Mouse (Mus musculus): ENCODE results near the gene Slc23a2. TPM values are rescaled to one million over a fixed set of nuclear protein-coding genes. Genes with fewer than 3 reads are reported as not detected.

Slc23a2 gene
- polyA plus RNA-seq, 1 experiment from 2014 or later: 12.8 TPM

DNA sequence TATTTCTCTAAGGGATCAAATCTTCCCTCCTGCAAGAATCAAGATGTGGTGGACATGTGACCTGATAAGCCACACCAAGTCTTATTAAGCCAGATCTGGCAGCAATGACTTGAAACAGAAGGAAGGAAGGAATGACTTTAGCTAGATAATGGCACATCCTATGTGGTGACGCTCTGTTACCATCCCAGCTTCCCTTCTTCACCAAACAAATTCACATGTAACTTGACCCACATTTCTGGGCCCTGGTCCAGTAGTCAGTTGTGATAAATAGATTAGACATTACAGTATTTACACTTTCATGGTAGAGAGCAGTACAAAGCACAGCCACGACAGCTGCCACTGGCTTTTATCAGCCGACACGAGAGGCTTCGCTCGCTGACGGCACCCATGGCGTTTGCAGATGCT is 89.6 kb downstream of the Slc23a2 start:
- Histone ChIP-seq H3K27ac (no peak overlapping the region), H3K4me1 (replicated peaks) (0 out of 2 replicates have a peak, but pooled peaks cover 10% of the 10 kb centered on the region), H3K9ac (no peak overlapping the region), H3K9me3 (no peaks in the 10 kb centered on the region), H3K4me3 (replicated peaks) (no peak overlapping the region), H3K36me3 (peaks cover 11% of the 10 kb centered on the region; the same call in 1 of the 2 replicates), H3K27me3 (replicated peaks) (no peaks in the 10 kb centered on the region), H3K4me2 (replicated peaks) (no peak overlapping the region)
- peak; percentile 64 for ATAC-seq
- 45% methylated on average over 8 of the region's 8 CpGs for WGBS

DNA sequence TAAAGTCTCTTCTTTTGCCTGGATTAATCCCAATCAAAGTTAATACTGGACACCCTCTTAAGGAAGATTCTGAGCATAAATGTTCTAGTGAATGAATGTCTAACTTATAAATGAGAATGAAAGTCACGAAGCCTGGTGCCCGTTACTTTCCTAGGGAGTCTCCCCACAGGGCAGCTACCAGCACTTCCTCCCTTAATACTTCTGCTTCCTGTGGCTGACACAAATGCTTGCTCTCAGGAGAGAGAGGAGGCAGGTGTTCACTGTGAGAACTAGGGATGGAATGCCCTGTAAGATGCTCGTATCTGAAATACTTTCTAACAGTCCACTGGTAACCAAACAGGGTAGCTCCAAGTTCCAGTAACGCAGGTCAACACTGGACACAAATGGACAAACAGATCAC is 91.1 kb downstream of the Slc23a2 start:
- Histone ChIP-seq H3K9ac (no peak overlapping the region), H3K9me3 (no peaks in the 10 kb centered on the region), H3K4me1 (replicated peaks) (0 out of 2 replicates have a peak, but pooled peaks cover 12% of the 10 kb centered on the region), H3K36me3 (peaks cover 11% of the 10 kb centered on the region; the same call in 1 of the 2 replicates), H3K4me3 (replicated peaks) (no peak overlapping the region), H3K27ac (no peak overlapping the region), H3K4me2 (replicated peaks) (no peak overlapping the region), H3K27me3 (replicated peaks) (no peaks in the 10 kb centered on the region)
- no peak for ATAC-seq
- 84% methylated on average over 4 of the region's 4 CpGs for WGBS

DNA sequence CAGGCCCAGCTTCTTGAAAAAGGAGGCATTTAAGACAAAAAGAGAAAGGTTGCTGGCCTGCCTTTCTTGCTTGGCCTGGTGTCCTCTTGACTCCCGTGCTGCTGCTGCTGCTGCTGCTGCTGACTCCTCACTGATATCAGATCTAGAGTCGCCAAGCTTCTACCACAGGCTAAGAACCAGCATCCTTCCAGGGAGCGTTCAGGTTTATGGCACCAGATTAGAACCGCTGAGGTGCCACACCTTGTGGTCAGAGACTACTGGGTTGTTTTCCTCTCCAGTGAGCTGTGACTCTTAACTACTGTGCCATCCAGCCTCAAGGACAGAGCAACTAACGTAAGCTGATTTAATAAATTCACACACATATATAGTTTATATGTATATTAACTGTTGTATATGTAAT is 93.1 kb downstream of the Slc23a2 start:
- no peak overlapping the region for H3K9ac ChIP-seq
- no peaks in the 10 kb centered on the region for H3K27me3 ChIP-seq (replicated peaks)
- peaks cover 4% of the 10 kb centered on the region; the same call in 1 of the 2 replicates for H3K36me3 ChIP-seq
- H3K4me2 ChIP-seq (replicated peaks): no peak overlapping the region
- H3K9me3 ChIP-seq: no peaks in the 10 kb centered on the region
- 58% methylated on average over 5 of the region's 5 CpGs for WGBS
- 0 out of 2 replicates have a peak, but pooled peaks cover 12% of the 10 kb centered on the region for H3K4me1 ChIP-seq (replicated peaks)
- H3K4me3 ChIP-seq (replicated peaks): no peak overlapping the region
- no peak overlapping the region for H3K27ac ChIP-seq
- no peak for ATAC-seq

GRCm38 (mm10) chr2:132049921-132050320 is 95.0 kb downstream of the Slc23a2 start:
- Histone ChIP-seq H3K36me3 (no peaks in the 10 kb centered on the region), H3K9me3 (no peaks in the 10 kb centered on the region), H3K27ac (no peak overlapping the region), H3K4me2 (replicated peaks) (no peak overlapping the region), H3K9ac (no peak overlapping the region), H3K4me1 (replicated peaks) (0 out of 2 replicates have a peak, but pooled peaks cover 3% of the 10 kb centered on the region), H3K4me3 (replicated peaks) (no peak overlapping the region), H3K27me3 (replicated peaks) (no peaks in the 10 kb centered on the region)
- 16% methylated on average over 3 of the region's 3 CpGs for WGBS
- no peak for ATAC-seq

- H3K27me3 ChIP-seq (replicated peaks): no peaks in the 10 kb centered on the region
- H3K4me3 ChIP-seq (replicated peaks): no peak overlapping the region
- no peaks in the 10 kb centered on the region for H3K36me3 ChIP-seq
- 0 out of 2 replicates have a peak, but pooled peaks cover 3% of the 10 kb centered on the region for H3K4me1 ChIP-seq (replicated peaks)
- no peak overlapping the region for H3K4me2 ChIP-seq (replicated peaks)
- no peak overlapping the region for H3K9ac ChIP-seq
- 0 out of 2 replicates have a peak, but pooled peaks have one; percentile 40 for ATAC-seq
- H3K9me3 ChIP-seq: no peaks in the 10 kb centered on the region
- H3K27ac ChIP-seq: no peak overlapping the region
- 72% methylated on average over 3 of the region's 3 CpGs for WGBS
Measured at GRCm38 (mm10) chr2:132049491-132049890, 95.4 kb downstream of the Slc23a2 start.

GRCm38 (mm10) chr2:132048143-132048772 is 96.7 kb downstream of the Slc23a2 start:
- Histone ChIP-seq H3K4me2 (replicated peaks) (no peak overlapping the region), H3K27ac (no peak overlapping the region), H3K9ac (no peak overlapping the region), H3K4me1 (replicated peaks) (0 out of 2 replicates have a peak, but pooled peaks cover 3% of the 10 kb centered on the region), H3K4me3 (replicated peaks) (no peak overlapping the region), H3K9me3 (no peaks in the 10 kb centered on the region), H3K36me3 (no peaks in the 10 kb centered on the region), H3K27me3 (replicated peaks) (no peaks in the 10 kb centered on the region)
- 65% methylated on average over 11 of the region's 11 CpGs for WGBS
- ATAC-seq: no peak; the same call in 1 of the 2 replicates

GRCm38 (mm10) chr2:132047364-132047763 is 97.5 kb downstream of the Slc23a2 start:
- H3K9me3 ChIP-seq: no peaks in the 10 kb centered on the region
- no peak overlapping the region for H3K9ac ChIP-seq
- H3K4me2 ChIP-seq (replicated peaks): no peak overlapping the region
- WGBS: 77% methylated on average over 4 of the region's 4 CpGs
- H3K27me3 ChIP-seq (replicated peaks): no peaks in the 10 kb centered on the region
- H3K4me3 ChIP-seq (replicated peaks): no peak overlapping the region
- no peak overlapping the region for H3K27ac ChIP-seq
- H3K4me1 ChIP-seq (replicated peaks): 0 out of 2 replicates have a peak, but pooled peaks cover 7% of the 10 kb centered on the region
- no peak for ATAC-seq
- no peaks in the 10 kb centered on the region for H3K36me3 ChIP-seq

- H3K36me3 ChIP-seq: no peaks in the 10 kb centered on the region
- WGBS: 94% methylated on average over 4 of the region's 4 CpGs
Measured at GRCm38 (mm10) chr2:132046659-132047058, 98.2 kb downstream of the Slc23a2 start.

DNA sequence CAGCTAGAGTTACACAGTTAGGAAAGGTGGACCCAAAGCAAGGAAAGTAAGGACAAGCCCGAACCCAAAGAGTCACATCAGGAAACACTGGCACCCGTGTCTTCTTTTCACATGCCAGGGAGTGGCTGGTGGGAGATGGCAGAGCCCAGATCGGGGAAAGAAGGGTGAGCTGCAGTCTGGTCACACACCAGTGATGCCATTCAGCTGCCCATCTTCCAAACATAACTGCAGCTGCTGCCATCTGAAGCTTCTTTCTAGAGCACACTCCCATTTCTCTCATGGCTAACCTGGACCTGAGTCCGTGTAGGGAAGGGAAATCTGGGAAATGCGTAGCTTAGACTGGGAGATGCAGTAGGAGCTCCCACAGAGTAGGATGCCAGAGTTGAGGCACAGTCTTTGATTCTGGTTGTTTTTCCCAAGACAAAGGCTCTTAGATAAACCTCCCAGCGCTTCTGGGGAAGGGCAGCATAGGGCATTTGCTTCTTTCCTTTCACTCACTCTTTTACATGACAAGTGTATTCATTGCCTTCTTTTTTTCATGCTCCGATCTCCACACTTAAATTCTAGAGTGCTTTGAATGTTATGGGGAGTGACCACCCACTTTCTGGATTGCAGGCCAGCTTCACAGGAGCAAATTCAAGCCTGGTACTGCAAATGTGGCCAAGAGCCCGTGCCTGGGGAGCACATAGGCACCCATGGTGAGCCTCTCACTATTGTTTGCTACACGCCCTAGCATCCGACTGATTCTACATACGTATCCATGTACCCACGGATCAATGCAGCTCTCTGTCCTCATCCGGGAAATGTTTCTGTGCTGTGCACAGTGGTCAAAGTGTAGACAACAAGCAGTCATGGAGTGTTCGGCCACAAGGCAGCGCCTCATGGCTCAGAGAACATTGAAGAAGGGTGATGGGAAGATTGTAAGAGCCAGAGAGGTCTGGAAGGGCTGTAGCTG is 100.3 kb downstream of the Slc23a2 start:
- no peak overlapping the region for H3K4me2 ChIP-seq (replicated peaks)
- ATAC-seq: no peak
- no peaks in the 10 kb centered on the region for H3K36me3 ChIP-seq

More at GRCm38 (mm10) chr2:132046659-132047058, 98.2 kb downstream of the Slc23a2 start:
- ATAC-seq: no peak
- Histone ChIP-seq H3K4me1 (replicated peaks) (0 out of 2 replicates have a peak, but pooled peaks cover 7% of the 10 kb centered on the region), H3K4me2 (replicated peaks) (no peak overlapping the region), H3K27me3 (replicated peaks) (no peaks in the 10 kb centered on the region), H3K4me3 (replicated peaks) (no peak overlapping the region), H3K9ac (no peak overlapping the region), H3K27ac (no peak overlapping the region), H3K9me3 (no peaks in the 10 kb centered on the region)

DNA sequence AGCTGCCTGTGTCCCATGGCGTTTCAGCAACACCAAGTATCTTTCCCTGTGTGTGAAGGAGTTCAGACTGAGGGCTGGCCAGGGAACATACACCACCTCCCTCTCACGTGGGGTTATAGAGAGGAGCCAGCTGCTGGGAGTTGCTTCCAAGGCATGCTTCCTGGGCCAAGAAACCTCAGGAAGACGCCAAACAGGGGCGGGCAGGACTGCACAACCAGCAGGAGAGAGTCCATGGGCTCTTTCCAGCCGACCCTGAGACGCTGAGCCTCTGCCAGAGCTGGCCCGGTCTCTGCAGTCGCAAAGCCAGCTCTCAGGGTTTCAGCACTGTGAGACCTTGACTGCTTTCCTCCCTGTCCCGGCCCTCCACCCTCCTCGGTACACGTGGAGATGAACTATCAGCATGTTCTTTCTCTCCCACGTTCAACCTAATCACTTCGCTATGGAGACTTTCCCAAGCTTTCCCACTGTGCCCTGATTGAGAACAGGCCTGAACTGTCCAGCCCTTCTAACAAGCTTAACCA is 101.7 kb downstream of the Slc23a2 start:
- peak; percentile 92 for ATAC-seq

More for the DNA sequence above, 100.3 kb downstream of the Slc23a2 start:
- Histone ChIP-seq H3K4me3 (replicated peaks) (no peak overlapping the region), H3K27me3 (replicated peaks) (no peaks in the 10 kb centered on the region), H3K9ac (no peak overlapping the region), H3K4me1 (replicated peaks) (0 out of 2 replicates have a peak, but pooled peaks cover 7% of the 10 kb centered on the region), H3K27ac (0 out of 2 replicates have a peak overlapping the region, but pooled peaks have one; percentile 19), H3K9me3 (no peaks in the 10 kb centered on the region)
- WGBS: 78% methylated on average over 15 of the region's 15 CpGs

DNA sequence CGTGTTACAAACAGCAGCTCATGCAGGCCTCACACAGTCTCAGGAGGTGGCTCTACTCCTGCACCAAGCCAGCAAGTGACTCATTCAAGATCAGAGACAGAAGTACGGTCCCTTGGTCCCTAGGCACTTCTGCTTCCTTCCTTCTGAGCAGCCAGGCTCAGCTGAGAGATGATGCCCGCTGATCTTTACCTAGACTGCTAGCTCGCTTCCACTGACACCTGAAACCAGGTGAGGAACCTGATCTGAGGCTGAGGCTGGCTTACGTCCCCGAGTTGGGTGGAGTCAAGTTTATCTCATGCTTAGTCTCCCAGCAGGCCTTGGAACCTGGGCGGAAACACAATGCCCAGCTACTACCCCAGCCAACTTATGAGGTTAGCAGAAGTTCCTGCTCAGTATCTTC is 105.0 kb downstream of the Slc23a2 start:
- H3K4me2 ChIP-seq (replicated peaks): no peak overlapping the region
- H3K4me1 ChIP-seq (replicated peaks): 0 out of 2 replicates have a peak, but pooled peaks cover 4% of the 10 kb centered on the region
- 60% methylated on average over 7 of the region's 7 CpGs for WGBS
- no peak overlapping the region for H3K27ac ChIP-seq
- no peak for ATAC-seq
- no peaks in the 10 kb centered on the region for H3K27me3 ChIP-seq (replicated peaks)
- no peaks in the 10 kb centered on the region for H3K9me3 ChIP-seq
- H3K4me3 ChIP-seq (replicated peaks): no peak overlapping the region
- no peaks in the 10 kb centered on the region for H3K36me3 ChIP-seq
- H3K9ac ChIP-seq: no peak overlapping the region

More for the DNA sequence above, 101.7 kb downstream of the Slc23a2 start:
- H3K27ac ChIP-seq: peak overlapping the region; percentile 81
- 0 out of 2 replicates have a peak, but pooled peaks cover 4% of the 10 kb centered on the region for H3K4me1 ChIP-seq (replicated peaks)
- no peaks in the 10 kb centered on the region for H3K36me3 ChIP-seq
- no peaks in the 10 kb centered on the region for H3K27me3 ChIP-seq (replicated peaks)
- H3K9me3 ChIP-seq: no peaks in the 10 kb centered on the region
- no peak overlapping the region for H3K4me3 ChIP-seq (replicated peaks)
- peak overlapping the region; percentile 27; the same call in 1 of the 2 replicates for H3K4me2 ChIP-seq (replicated peaks)
- WGBS: 25% methylated on average over 13 of the region's 13 CpGs
- H3K9ac ChIP-seq: no peak overlapping the region

- no peak for ATAC-seq
- WGBS: 70% methylated on average over 5 of the region's 5 CpGs
- no peaks in the 10 kb centered on the region for H3K36me3 ChIP-seq
Measured at GRCm38 (mm10) chr2:132036326-132036725, 108.6 kb downstream of the Slc23a2 start.

More at GRCm38 (mm10) chr2:132036326-132036725, 108.6 kb downstream of the Slc23a2 start:
- H3K4me3 ChIP-seq (replicated peaks): no peak overlapping the region
- H3K27ac ChIP-seq: no peak overlapping the region
- no peak overlapping the region for H3K4me2 ChIP-seq (replicated peaks)
- peaks cover under 1% of the 10 kb centered on the region; the same call in 1 of the 2 replicates for H3K4me1 ChIP-seq (replicated peaks)
- H3K9me3 ChIP-seq: no peaks in the 10 kb centered on the region
- no peak overlapping the region for H3K9ac ChIP-seq
- no peaks in the 10 kb centered on the region for H3K27me3 ChIP-seq (replicated peaks)
